Mouse (Mus musculus) lung, embryonic 14.5 days (tissue): ENCODE results near the gene Tgfb2. TPM values are rescaled to one million over a fixed set of nuclear protein-coding genes. Genes with fewer than 3 reads are reported as not detected.
A peak's percentile ranks its signal among the peaks of the same experiment; 100 is the strongest.

Experiments used
- ATAC-seq: fragments of 200-750 bp; cut with Nextera tagmentation; 2 replicates; pipeline ENCODE4 v1.8.0; 2017; ENCODE audit warnings: mild to moderate bottlenecking, moderate TSS enrichment, moderate library complexity; ENCODE audit not compliant: insufficient read depth
- DNase-seq: peaks from one replicate; pipeline ENCODE4 v3.0.0-alpha.2; 2015
- H3K27ac ChIP-seq: fragments of 300-500 bp; sonication (generic); 2 replicates; pipeline ENCODE4 v1.5.1; 2014; ENCODE audit warnings: low read depth, mild to moderate bottlenecking, moderate library complexity
- H3K27me3 ChIP-seq: fragments of 300-500 bp; sonication (generic); 2 replicates; pipeline ENCODE4 v1.6.1; 2014; ENCODE audit warnings: low read length, control low read depth; ENCODE audit not compliant: insufficient read depth
- H3K36me3 ChIP-seq: fragments of 300-500 bp; sonication (generic); 2 replicates; pipeline ENCODE4 v1.6.1; 2014; ENCODE audit warnings: control low read depth; ENCODE audit not compliant: insufficient read depth
- H3K4me1 ChIP-seq: fragments of 300-500 bp; sonication (generic); 2 replicates; pipeline ENCODE4 v1.6.1; 2014; ENCODE audit warnings: antibody characterized with exemption, control low read depth; ENCODE audit not compliant: insufficient read depth
- H3K4me2 ChIP-seq: fragments of 300-500 bp; sonication (generic); 2 replicates; pipeline ENCODE4 v1.6.1; 2014; ENCODE audit warnings: mild to moderate bottlenecking
- H3K4me3 ChIP-seq: fragments of 300-500 bp; sonication (generic); 2 replicates; pipeline ENCODE4 v1.5.1; 2014; ENCODE audit warnings: low read depth, low read length
- H3K9ac ChIP-seq: fragments of 300-500 bp; sonication (generic); 2 replicates; pipeline ENCODE4 v1.6.1; 2014
- H3K9me3 ChIP-seq: fragments of 300-500 bp; sonication (generic); 2 replicates; pipeline ENCODE4 v1.6.1; 2016; ENCODE audit warnings: low read depth, low read length, control low read depth
- CTCF ChIP-seq: IDR thresholded peaks from 2 replicates; pipeline ENCODE4 v1.5.1; 2016; ENCODE audit warnings: antibody characterized with exemption, low read depth
- WGBS: fragments of 180-500 bp; shearing (Covaris S2); extraction: QIAGEN DNeasy Blood & Tissue Kit; methylation state at CpG from one replicate; pipeline ENCODE4 v1.1.7; 2014; 5-methylcytosine and 5-hydroxymethylcytosine counted together
- polyA plus RNA-seq: library from polyadenylated mRNA; unstranded; fragments of >200 nt; fragmentation: Nextera tagmentation; extraction: Ambion mirVana; gene quantifications from 2 replicates; pipeline ENCODE4 v1.2.1, GENCODE M21; 2014

The Tgfb2 gene
- polyA plus RNA-seq, 1 experiment from 2014 or later = 86.5 TPM

DNA sequence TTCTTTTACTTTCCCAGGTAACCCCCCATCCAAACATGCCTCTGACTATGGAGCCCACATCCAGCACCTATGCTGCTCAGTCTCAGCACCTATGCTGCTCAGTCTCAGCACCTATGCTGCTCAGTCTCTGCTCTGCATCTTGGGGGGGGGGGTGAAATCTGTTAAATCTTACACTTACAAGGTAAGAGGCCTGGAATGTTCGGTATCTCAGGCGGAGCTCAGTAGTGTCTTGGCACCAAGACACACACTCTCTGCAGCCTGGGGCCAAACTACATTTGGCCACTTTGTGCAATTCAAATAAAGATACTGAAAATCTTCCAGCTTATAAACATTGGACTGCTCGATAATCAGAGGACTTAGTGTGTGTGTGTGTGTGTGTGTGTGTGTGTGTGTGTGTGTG, 31.2 kb downstream of the Tgfb2 start:
- no peak overlapping the region for H3K4me3 ChIP-seq
- no peaks in the 10 kb centered on the region for H3K9me3 ChIP-seq
- no peak for DNase-seq
- H3K36me3 ChIP-seq = peaks cover 21% of the 10 kb centered on the region
- 0 out of 2 replicates have a peak, but pooled peaks cover 11% of the 10 kb centered on the region for H3K4me1 ChIP-seq
- no peak overlapping the region for H3K27ac ChIP-seq
- H3K9ac ChIP-seq = no peak overlapping the region
- ATAC-seq = no peak
- H3K27me3 ChIP-seq = no peaks in the 10 kb centered on the region
- 45% methylated on average over 3 of the region's 3 CpGs for WGBS
- no peak for TF ChIP-seq CTCF
- H3K4me2 ChIP-seq = no peak overlapping the region

DNA sequence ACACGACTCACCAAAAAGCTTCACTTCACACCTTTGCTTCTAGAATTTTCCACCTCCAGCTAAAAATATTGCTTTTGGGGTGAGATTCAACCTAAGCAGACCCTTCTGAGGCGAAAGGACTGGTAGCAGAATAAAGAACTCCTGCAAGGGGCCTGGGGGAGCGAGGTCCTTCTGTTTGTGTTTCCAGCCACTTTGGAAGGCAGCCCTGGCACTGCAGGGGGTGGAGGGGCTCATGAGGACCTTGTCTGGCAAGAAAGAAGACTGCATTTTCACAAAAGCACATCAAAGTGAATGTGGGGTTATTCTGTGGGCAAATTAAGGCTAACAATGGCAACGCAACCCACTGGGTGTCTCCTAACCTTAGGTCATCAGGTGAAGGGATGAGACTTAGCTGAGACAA, 32.6 kb downstream of the Tgfb2 start:
- Histone ChIP-seq H3K9me3 (no peaks in the 10 kb centered on the region), H3K4me3 (no peak overlapping the region), H3K36me3 (peaks cover 26% of the 10 kb centered on the region), H3K9ac (no peak overlapping the region), H3K27ac (no peak overlapping the region), H3K27me3 (no peaks in the 10 kb centered on the region), H3K4me1 (0 out of 2 replicates have a peak, but pooled peaks cover 15% of the 10 kb centered on the region), H3K4me2 (no peak overlapping the region)
- no peak for TF ChIP-seq CTCF
- no peak for DNase-seq
- ATAC-seq = no peak
- WGBS = 72% methylated on average over 4 of the region's 4 CpGs

DNA sequence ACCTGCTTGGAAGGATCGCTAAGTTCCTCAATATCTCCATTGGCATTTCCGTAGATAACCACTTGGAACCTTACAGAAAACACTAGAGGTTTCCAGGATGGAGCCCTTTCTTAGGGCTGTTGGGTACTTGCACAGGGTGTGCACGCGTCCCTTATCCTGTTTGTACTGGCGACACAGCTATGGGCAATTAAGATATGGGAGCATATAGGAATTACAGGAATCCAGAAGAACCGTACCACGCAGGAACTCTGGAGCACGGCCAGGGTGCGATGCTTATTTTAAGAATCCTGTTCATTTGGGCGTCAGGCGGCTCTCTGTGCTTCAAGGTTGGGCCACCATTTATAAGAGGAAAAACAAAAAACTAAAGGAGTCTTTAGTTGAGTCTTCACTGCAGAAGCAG, 42.4 kb downstream of the Tgfb2 start:
- DNase-seq (peak; percentile 63), ATAC-seq (peak; percentile 59; the same call in 1 of the 2 replicates)
- 52% methylated on average over 11 of the region's 11 CpGs for whole genome bisulfite sequencing
- no peak overlapping the region for H3K9ac ChIP-seq
- no peak overlapping the region for H3K4me2 ChIP-seq
- TF ChIP-seq CTCF = no peak
- 0 out of 2 replicates have a peak overlapping the region, but pooled peaks have one; percentile 10 for H3K27ac ChIP-seq
- H3K4me3 ChIP-seq = no peak overlapping the region
- H3K4me1 ChIP-seq = peaks cover 4% of the 10 kb centered on the region; the same call in 1 of the 2 replicates
- no peaks in the 10 kb centered on the region for H3K9me3 ChIP-seq
- no peaks in the 10 kb centered on the region for H3K27me3 ChIP-seq
- peaks cover 7% of the 10 kb centered on the region; the same call in 1 of the 2 replicates for H3K36me3 ChIP-seq

DNA sequence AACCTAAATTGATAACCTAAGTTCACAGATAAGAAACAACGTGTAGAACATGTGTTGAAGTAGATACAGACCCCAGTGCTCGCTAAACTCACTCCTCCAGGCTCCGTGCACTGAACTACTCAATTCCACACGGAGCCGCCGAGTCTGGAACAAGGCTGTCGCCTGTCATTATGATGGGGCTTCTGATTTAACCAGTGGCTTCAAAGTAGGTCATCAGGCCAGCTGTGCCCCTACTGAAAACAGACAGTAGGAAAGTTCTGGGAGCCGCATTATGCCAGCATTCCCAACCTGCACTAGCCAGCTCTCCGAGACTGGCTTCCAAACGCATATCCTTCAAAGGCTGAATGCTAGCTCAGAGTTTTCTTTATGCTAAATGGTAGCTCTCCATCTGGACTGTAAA, 42.8 kb downstream of the Tgfb2 start:
- WGBS = 61% methylated on average over 10 of the region's 10 CpGs
- TF ChIP-seq CTCF = no peak
- Histone ChIP-seq H3K27ac (no peak overlapping the region), H3K9ac (no peak overlapping the region), H3K27me3 (no peaks in the 10 kb centered on the region), H3K36me3 (peaks cover 7% of the 10 kb centered on the region; the same call in 1 of the 2 replicates), H3K4me1 (peaks cover 4% of the 10 kb centered on the region; the same call in 1 of the 2 replicates), H3K4me2 (no peak overlapping the region), H3K4me3 (no peak overlapping the region), H3K9me3 (no peaks in the 10 kb centered on the region)
- ATAC-seq (no peak), DNase-seq (no peak)

DNA sequence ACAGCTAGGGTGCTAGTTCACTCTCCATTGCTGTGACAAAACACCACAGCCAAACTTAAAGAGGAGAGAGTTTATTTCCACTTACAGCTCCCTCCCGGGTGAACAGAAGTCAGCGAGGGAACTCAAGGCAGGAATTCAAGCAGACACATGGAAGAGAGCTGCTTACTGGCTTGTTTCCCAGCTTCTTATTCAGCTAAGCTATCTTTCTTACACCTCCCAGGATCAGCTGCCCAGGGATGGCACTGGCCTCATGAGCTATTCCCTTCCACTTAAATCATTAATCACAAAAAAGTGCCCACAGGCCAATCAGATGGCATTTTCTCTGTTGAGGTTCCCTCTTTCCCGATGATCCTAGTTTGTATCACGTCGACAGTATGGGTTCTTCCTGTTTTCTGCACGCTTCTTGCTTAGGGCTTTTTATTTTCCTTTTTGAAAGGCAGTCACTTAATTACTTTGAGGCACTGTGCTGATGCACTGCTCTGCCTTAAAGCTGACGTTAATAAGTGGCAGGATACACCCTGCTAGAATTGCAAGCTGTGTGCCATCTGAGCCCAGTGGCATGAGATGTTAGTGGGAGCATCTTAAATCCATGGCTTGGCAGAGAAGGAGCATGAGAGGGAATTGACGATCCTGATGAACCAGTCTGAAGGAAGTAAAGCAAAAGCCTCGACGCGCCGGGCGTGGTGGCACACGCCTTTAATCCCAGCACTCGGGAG, 44.4 kb downstream of the Tgfb2 start:
- H3K9me3 ChIP-seq = no peaks in the 10 kb centered on the region
- peaks cover 4% of the 10 kb centered on the region; the same call in 1 of the 2 replicates for H3K4me1 ChIP-seq
- H3K9ac ChIP-seq = no peak overlapping the region
- DNase-seq = peak; percentile 30
- no peak overlapping the region for H3K4me2 ChIP-seq
- no peak overlapping the region for H3K4me3 ChIP-seq
- TF ChIP-seq CTCF = no peak
- H3K36me3 ChIP-seq = peaks cover 7% of the 10 kb centered on the region; the same call in 1 of the 2 replicates
- no peak for ATAC-seq
- H3K27me3 ChIP-seq = no peaks in the 10 kb centered on the region
- H3K27ac ChIP-seq = no peak overlapping the region
- WGBS = 81% methylated on average over 15 of the region's 15 CpGs

DNA sequence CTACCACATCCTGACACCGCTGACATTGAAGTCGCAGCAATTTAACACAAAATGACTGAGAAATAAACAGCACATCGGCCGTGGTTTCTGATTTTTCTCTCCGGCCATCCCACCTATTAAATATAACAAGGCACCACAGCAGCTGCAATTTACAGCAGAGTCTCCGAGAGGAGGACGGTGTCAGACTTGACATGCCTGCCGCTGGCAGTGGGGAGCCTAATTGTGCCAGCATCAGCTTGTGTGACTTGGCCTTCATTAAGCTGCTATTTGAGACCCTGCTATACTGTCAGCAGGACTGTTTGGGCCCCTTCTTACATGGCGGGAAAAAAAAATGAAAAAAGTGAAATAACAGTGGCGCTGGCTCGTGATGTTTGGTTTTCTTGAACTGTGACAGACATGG, 47.0 kb downstream of the Tgfb2 start:
- DNase-seq = no peak
- 80% methylated on average over 11 of the region's 11 CpGs for WGBS

DNA sequence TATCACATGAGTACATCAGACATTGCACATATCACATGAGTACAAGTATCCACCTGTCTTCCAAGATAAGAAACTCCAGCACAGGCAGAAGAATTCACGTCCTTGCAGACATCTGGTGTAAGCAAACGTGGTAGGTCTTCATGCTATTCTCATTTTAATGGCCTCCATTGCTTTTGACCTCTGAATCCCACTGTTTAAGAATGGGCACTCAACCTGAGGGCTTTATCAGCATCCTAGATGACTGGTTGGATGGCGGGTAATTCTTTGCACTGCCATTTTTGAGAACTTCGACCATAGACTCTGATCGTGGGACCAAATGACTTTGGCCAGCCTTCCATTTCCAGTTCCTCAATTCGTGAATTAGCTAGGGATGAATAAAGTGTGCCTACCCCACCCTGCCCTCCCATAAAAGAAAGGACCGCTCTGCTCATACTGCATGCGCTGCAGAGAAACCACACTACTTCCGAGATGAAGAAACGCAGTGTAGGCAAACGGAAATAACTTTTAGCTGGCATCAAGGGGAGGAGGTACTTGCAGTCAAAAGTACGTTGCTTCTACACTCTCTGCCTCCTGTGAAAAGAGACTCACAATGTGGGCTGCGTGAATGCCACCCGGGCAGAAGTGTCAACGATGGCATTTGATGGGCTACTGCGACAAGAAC, 48.1 kb downstream of the Tgfb2 start:
- Histone ChIP-seq H3K27me3 (no peaks in the 10 kb centered on the region), H3K4me2 (no peak overlapping the region), H3K9me3 (no peaks in the 10 kb centered on the region), H3K27ac (no peak overlapping the region), H3K9ac (no peak overlapping the region), H3K4me1 (peaks cover 5% of the 10 kb centered on the region), H3K36me3 (no peaks in the 10 kb centered on the region), H3K4me3 (no peak overlapping the region)
- 82% methylated on average over 16 of the region's 16 CpGs for WGBS
- ATAC-seq (no peak), DNase-seq (no peak)
- TF ChIP-seq CTCF = no peak

More for the DNA sequence above, 47.0 kb downstream of the Tgfb2 start:
- H3K27me3 ChIP-seq = no peaks in the 10 kb centered on the region
- no peak for ATAC-seq
- H3K4me1 ChIP-seq = no peaks in the 10 kb centered on the region; the same call in 1 of the 2 replicates
- H3K4me3 ChIP-seq = no peak overlapping the region
- H3K36me3 ChIP-seq = no peaks in the 10 kb centered on the region
- H3K9me3 ChIP-seq = no peaks in the 10 kb centered on the region
- TF ChIP-seq CTCF = no peak
- no peak overlapping the region for H3K27ac ChIP-seq
- H3K9ac ChIP-seq = no peak overlapping the region
- no peak overlapping the region for H3K4me2 ChIP-seq
